Mouse (Mus musculus) limb, embryonic 12.5 days (tissue): Measurements from ENCODE around the gene Gsdme. TPM values are rescaled to one million over a fixed set of nuclear protein-coding genes. Genes with fewer than 3 reads are reported as not detected.

Experiments
- ATAC-seq: fragments of 200-750 bp; cut with Nextera tagmentation; 2 replicates; pipeline ENCODE4 v1.8.0; 2017; ENCODE audit warnings: low read depth, moderate TSS enrichment; ENCODE audit not compliant: insufficient number of reproducible peaks, insufficient read depth, low FRiP score, low TSS enrichment
- H3K27ac ChIP-seq: fragments of 300-500 bp; sonication (generic); 2 replicates; pipeline ENCODE4 v1.5.1; 2016; ENCODE audit warnings: mild to moderate bottlenecking, moderate library complexity
- H3K27me3 ChIP-seq: fragments of 300-500 bp; sonication (generic); 2 replicates; pipeline ENCODE4 v1.6.1; 2016; ENCODE audit warnings: mild to moderate bottlenecking, moderate library complexity
- H3K36me3 ChIP-seq: fragments of 300-500 bp; sonication (generic); 2 replicates; pipeline ENCODE4 v1.6.1; 2016; ENCODE audit warnings: mild to moderate bottlenecking, moderate library complexity
- H3K4me1 ChIP-seq: fragments of 300-500 bp; sonication (generic); replicated peaks from 2 replicates; pipeline ENCODE4 v1.6.1; 2016
- H3K4me2 ChIP-seq: fragments of 300-500 bp; sonication (generic); 2 replicates; pipeline ENCODE4 v1.6.1; 2016; ENCODE audit warnings: mild to moderate bottlenecking, moderate library complexity
- H3K4me3 ChIP-seq: fragments of 300-500 bp; sonication (generic); replicated peaks from 2 replicates; pipeline ENCODE4 v1.5.1; 2016; ENCODE audit warnings: mild to moderate bottlenecking
- H3K9ac ChIP-seq: fragments of 300-500 bp; sonication (generic); replicated peaks from 2 replicates; pipeline ENCODE4 v1.6.1; 2016; ENCODE audit warnings: mild to moderate bottlenecking, moderate library complexity
- H3K9me3 ChIP-seq: fragments of 300-500 bp; sonication (generic); 2 replicates; pipeline ENCODE4 v1.6.1; 2016; ENCODE audit warnings: mild to moderate bottlenecking, moderate library complexity
- WGBS: fragments of 180-500 bp; shearing (Covaris S2); methylation state at CpG from one replicate; pipeline ENCODE4 v1.1.7; 2016; 5-methylcytosine and 5-hydroxymethylcytosine counted together
- polyA plus RNA-seq: library from polyadenylated mRNA; unstranded; fragments of >200 nt; fragmentation: Nextera tagmentation; extraction: Ambion mirVana; gene quantifications from 2 replicates; pipeline ENCODE4 v1.2.1, GENCODE M21; 2016

The Gsdme gene
- polyA plus RNA-seq, 1 experiment from 2014 or later: 46.5 TPM

DNA sequence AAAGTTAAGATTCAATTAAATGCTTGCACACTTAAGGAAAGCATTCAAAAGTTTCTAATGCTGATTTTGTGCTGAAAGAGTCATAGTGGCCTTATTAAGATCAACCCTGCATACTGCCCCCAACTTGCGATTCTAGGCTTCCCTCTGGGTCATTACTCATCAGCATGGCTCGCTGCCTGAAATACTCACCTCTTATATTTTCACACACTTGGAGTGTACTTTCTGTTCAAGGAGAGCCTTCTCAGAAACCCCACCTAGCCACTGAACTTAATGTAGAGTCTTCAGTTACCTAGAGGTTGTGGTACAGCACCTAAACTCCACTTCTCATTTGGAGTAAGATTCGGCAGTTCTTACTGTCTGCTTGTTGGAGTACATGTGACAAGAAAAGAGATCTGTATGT, 72.1 kb downstream of the Gsdme start:
- Histone ChIP-seq H3K4me3 (no peak overlapping the region), H3K4me2 (no peak overlapping the region), H3K27me3 (no peaks in the 10 kb centered on the region), H3K36me3 (peaks cover 24% of the 10 kb centered on the region; the same call in 1 of the 2 replicates), H3K4me1 (no peaks in the 10 kb centered on the region), H3K9me3 (no peaks in the 10 kb centered on the region), H3K9ac (no peak overlapping the region), H3K27ac (no peak overlapping the region)
- no peak for ATAC-seq
- 95% methylated on average over 3 of the region's 3 CpGs for WGBS

DNA sequence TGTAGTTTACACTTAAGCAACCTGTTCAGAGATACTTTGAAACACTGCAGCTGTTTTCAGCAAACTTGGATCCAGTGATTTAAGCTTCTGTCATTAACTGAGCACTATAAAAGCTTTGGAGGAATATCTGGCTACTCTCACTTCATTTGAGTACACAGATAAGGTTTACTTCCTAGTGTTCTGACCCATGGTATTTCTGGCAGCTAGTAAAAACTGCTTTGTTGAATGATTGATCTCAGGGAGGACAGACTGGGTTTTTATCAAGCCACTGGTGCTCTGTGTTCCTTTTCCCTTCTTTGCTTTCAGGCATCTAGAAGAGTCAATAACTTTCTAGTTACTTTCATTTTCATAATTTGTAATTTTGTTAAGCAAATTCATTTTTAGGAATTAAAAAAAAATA, 74.3 kb downstream of the Gsdme start:
- Histone ChIP-seq H3K27ac (no peak overlapping the region), H3K4me3 (no peak overlapping the region), H3K9me3 (no peaks in the 10 kb centered on the region), H3K36me3 (peaks cover 27% of the 10 kb centered on the region), H3K27me3 (no peaks in the 10 kb centered on the region), H3K4me1 (no peaks in the 10 kb centered on the region), H3K4me2 (no peak overlapping the region), H3K9ac (no peak overlapping the region)
- no peak for ATAC-seq

GRCm38 (mm10) chr6:50187955-50188354, 75.7 kb downstream of the Gsdme start:
- H3K4me2 ChIP-seq: no peak overlapping the region
- no peaks in the 10 kb centered on the region for H3K9me3 ChIP-seq
- 0 out of 2 replicates have a peak overlapping the region, but pooled peaks have one; percentile 32 for H3K27ac ChIP-seq
- no peak overlapping the region for H3K4me3 ChIP-seq
- H3K27me3 ChIP-seq: no peaks in the 10 kb centered on the region
- H3K4me1 ChIP-seq: no peaks in the 10 kb centered on the region
- H3K9ac ChIP-seq: no peak overlapping the region
- WGBS: 80% methylated on average over 4 of the region's 4 CpGs
- ATAC-seq: no peak
- H3K36me3 ChIP-seq: peaks cover 37% of the 10 kb centered on the region

- H3K9me3 ChIP-seq: no peaks in the 10 kb centered on the region
- H3K4me2 ChIP-seq: no peak overlapping the region
- no peak overlapping the region for H3K27ac ChIP-seq
- 89% methylated on average over 4 of the region's 4 CpGs for WGBS
- no peak overlapping the region for H3K9ac ChIP-seq
- peaks cover 22% of the 10 kb centered on the region for H3K36me3 ChIP-seq
- no peak overlapping the region for H3K4me3 ChIP-seq
- no peaks in the 10 kb centered on the region for H3K27me3 ChIP-seq
- no peaks in the 10 kb centered on the region for H3K4me1 ChIP-seq
- no peak for ATAC-seq
These were observed 83.5 kb downstream of the Gsdme start for GRCm38 (mm10) chr6:50180189-50180588.

DNA sequence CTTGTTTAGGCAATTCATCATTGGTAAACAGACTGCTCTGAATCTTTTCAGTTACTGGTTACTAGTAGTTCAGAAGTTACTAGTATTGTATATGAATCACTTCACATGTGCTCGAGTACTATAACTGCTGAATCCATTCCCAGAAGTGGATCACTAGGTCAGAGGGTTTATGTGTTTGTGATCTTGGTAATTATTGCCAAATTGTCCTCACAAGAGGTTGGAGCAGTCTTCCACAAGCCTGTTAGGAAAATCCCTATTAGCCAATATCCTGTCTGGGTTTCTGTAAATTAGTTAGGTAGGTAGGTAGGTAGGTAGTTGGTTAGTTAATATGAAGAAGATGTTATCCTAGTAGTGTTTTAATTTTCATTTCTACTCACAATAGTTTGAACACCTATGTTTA, 87.9 kb downstream of the Gsdme start:
- ATAC-seq: no peak
- peaks cover 8% of the 10 kb centered on the region for H3K36me3 ChIP-seq
- WGBS: 88% methylated on average over 1 of the region's 1 CpGs

DNA sequence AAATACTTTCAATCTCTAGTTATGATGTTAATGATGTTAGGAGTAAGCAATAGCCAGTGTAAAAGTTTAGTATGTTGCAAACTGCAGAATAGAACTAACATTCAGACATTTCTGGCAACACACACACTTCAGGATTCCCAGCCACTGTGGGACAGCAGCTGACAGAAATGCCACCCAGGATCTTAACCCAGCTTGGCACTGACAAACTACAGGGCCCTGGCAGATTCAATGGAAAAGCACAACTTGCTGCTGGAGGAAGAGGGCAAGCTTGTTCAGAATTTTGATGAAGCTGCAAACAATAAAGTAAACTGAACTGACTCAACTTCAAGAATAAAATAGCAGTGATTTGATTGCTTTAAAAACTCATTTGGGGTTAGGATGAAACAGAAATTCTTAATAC, 93.9 kb downstream of the Gsdme start:
- Histone ChIP-seq H3K9me3 (0 out of 2 replicates have a peak, but pooled peaks cover 4% of the 10 kb centered on the region), H3K4me3 (no peak overlapping the region), H3K4me1 (no peaks in the 10 kb centered on the region), H3K27ac (no peak overlapping the region), H3K4me2 (no peak overlapping the region), H3K36me3 (peaks cover 22% of the 10 kb centered on the region), H3K9ac (no peak overlapping the region), H3K27me3 (no peaks in the 10 kb centered on the region)
- no peak for ATAC-seq

More for the DNA sequence above, 87.9 kb downstream of the Gsdme start:
- no peak overlapping the region for H3K4me3 ChIP-seq
- H3K27ac ChIP-seq: no peak overlapping the region
- no peak overlapping the region for H3K4me2 ChIP-seq
- H3K4me1 ChIP-seq: no peaks in the 10 kb centered on the region
- H3K27me3 ChIP-seq: no peaks in the 10 kb centered on the region
- 0 out of 2 replicates have a peak, but pooled peaks cover 4% of the 10 kb centered on the region for H3K9me3 ChIP-seq
- no peak overlapping the region for H3K9ac ChIP-seq

DNA sequence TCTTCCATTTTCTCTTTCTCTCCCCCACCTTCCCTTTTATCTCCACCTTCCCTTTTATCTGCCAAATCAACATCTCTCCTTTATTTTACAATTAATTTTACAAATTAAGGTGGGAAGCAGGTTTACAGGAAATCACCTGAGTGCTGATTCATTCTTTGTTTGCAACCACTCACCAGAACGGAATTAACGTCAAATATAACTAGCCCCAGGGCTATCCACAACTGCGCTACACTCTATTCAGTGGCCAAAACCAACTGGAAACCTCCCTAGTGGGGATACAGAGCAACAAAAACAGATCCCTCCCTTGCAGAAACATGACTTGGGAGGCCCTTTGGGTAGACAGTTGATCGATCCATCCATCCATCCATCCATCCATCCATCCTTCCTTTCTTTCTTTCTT, 94.8 kb downstream of the Gsdme start:
- 0 out of 2 replicates have a peak, but pooled peaks cover 4% of the 10 kb centered on the region for H3K9me3 ChIP-seq
- peaks cover 22% of the 10 kb centered on the region for H3K36me3 ChIP-seq
- no peaks in the 10 kb centered on the region for H3K4me1 ChIP-seq
- 89% methylated on average over 4 of the region's 4 CpGs for WGBS
- no peaks in the 10 kb centered on the region for H3K27me3 ChIP-seq
- no peak overlapping the region for H3K4me3 ChIP-seq
- no peak for ATAC-seq
- no peak overlapping the region for H3K27ac ChIP-seq
- H3K4me2 ChIP-seq: no peak overlapping the region
- no peak overlapping the region for H3K9ac ChIP-seq

DNA sequence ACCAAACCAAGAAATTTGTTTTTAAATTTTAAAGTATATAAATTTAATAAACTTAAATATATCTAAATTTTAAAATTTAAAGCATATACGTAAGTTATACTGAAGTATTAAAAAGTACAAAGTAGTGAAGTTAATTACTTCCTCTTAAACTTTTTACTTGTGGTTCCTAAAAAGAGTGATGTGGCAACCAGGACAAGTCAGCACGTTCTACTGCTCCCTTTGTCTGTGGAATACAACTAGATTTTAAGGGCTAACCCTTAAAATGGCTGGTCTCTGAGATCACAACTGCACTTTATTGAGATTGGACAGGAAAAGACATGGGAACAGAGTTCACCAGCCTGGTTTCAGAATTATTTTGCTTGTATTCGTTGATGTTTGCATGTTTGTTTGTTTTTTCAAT, 100.6 kb downstream of the Gsdme start:
- no peak overlapping the region for H3K4me2 ChIP-seq
- H3K4me3 ChIP-seq: no peak overlapping the region
- no peak overlapping the region for H3K27ac ChIP-seq
- H3K4me1 ChIP-seq: no peaks in the 10 kb centered on the region
- H3K9me3 ChIP-seq: no peaks in the 10 kb centered on the region
- no peak overlapping the region for H3K9ac ChIP-seq
- 83% methylated on average over 3 of the region's 3 CpGs for WGBS
- no peak for ATAC-seq
- H3K27me3 ChIP-seq: no peaks in the 10 kb centered on the region
- peaks cover 21% of the 10 kb centered on the region; the same call in 1 of the 2 replicates for H3K36me3 ChIP-seq

DNA sequence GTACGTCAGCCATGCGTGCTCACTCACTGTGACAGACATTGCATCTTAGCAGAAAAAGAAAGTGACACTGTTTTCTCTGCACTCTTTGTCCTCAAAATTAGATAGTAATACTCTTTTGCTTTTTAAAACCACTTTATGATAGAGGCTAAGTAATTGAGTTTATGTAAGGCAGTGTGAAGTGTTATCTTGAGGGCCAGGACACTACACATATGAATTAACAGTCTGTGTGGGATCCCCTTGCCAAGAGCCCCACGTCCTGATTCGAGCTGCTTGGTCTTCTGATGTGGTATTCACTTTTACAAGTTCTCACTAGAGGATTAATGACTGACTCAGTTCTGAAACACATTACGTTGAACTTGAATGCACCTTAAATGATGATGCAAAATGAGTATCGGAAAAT, 103.8 kb downstream of the Gsdme start:
- WGBS: 85% methylated on average over 6 of the region's 6 CpGs
- H3K4me1 ChIP-seq: no peaks in the 10 kb centered on the region
- H3K27ac ChIP-seq: no peak overlapping the region
- no peak overlapping the region for H3K9ac ChIP-seq
- H3K4me3 ChIP-seq: no peak overlapping the region
- H3K36me3 ChIP-seq: peaks cover 13% of the 10 kb centered on the region; the same call in 1 of the 2 replicates
- H3K27me3 ChIP-seq: no peaks in the 10 kb centered on the region
- no peak overlapping the region for H3K4me2 ChIP-seq
- no peaks in the 10 kb centered on the region for H3K9me3 ChIP-seq
- no peak for ATAC-seq

DNA sequence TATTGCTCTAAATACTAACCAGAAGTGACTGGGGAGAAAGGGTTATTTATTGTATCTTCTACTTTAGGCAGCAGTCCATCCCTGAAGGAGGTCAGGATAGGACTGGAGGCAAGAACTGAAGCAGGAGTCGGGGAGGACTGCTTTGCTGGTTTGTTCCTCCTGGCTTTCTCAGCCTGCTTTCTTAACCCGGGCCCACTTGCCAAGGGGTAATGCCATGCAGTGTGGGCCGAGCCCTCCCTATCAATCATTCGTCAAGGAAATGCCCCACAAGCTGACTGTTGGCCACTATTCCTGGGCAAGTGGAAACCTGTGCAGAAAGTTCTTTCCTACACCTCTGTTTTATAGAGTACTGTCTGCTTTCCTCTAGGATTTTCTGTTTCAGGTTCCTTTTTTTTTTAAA, 114.3 kb downstream of the Gsdme start:
- Histone ChIP-seq H3K4me3 (no peak overlapping the region), H3K9ac (no peak overlapping the region), H3K27ac (no peak overlapping the region), H3K9me3 (no peaks in the 10 kb centered on the region), H3K27me3 (no peaks in the 10 kb centered on the region), H3K36me3 (peaks cover 5% of the 10 kb centered on the region), H3K4me1 (no peaks in the 10 kb centered on the region), H3K4me2 (no peak overlapping the region)
- WGBS: 93% methylated on average over 4 of the region's 4 CpGs
- no peak for ATAC-seq

DNA sequence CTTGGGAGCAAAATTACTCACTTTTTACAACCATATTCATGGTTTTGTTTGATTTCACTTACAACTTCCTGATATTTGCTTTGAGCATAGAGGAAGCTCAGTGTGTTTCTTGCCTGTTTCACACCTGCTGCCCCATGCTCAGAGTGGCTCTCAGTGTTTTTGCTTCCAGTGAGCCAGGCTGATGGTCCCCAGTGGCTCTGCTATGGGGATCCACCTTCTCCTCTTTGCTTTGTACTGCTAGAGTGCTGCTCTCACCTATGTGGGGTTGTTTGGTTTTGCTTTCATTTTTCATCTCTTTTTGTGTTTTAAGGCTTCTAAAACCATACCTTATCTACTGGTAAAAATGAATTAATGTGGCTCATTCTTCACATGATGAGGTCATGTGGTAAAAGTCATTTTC, 117.5 kb downstream of the Gsdme start:
- Histone ChIP-seq H3K4me3 (no peak overlapping the region), H3K36me3 (peaks cover 5% of the 10 kb centered on the region), H3K4me1 (no peaks in the 10 kb centered on the region), H3K4me2 (no peak overlapping the region), H3K9me3 (no peaks in the 10 kb centered on the region), H3K9ac (no peak overlapping the region), H3K27ac (no peak overlapping the region), H3K27me3 (no peaks in the 10 kb centered on the region)
- no peak for ATAC-seq

DNA sequence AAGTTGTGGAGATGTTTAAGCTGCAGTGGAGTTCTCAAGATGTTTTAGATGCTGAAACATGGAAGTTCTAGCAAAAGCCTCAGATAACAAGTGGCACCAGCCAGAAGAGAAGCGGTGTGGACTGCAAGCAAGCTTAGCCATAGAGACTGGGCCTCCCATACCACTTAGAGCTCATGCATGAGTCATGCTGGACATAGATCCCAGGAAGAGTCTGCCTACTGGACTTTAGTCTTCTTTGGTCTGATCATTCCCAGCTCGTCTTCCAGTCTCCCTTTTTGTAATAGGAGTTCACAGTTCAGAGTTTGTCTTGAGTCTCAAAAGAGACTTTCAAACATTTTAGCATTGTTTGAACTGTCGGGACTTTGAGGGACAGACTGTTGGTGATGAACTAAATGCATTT, 124.1 kb downstream of the Gsdme start:
- no peaks in the 10 kb centered on the region for H3K27me3 ChIP-seq
- peaks cover 19% of the 10 kb centered on the region for H3K4me1 ChIP-seq
- 0 out of 2 replicates have a peak overlapping the region, but pooled peaks have one; percentile 6 for H3K4me2 ChIP-seq
- H3K4me3 ChIP-seq: no peak overlapping the region
- no peaks in the 10 kb centered on the region for H3K36me3 ChIP-seq
- no peaks in the 10 kb centered on the region for H3K9me3 ChIP-seq
- no peak for ATAC-seq
- H3K9ac ChIP-seq: no peak overlapping the region
- 90% methylated on average over 3 of the region's 3 CpGs for WGBS
- peak overlapping the region; percentile 35 for H3K27ac ChIP-seq
